ENCODE assay signal across 9 mouse cellular contexts in the genomic region with DNA sequence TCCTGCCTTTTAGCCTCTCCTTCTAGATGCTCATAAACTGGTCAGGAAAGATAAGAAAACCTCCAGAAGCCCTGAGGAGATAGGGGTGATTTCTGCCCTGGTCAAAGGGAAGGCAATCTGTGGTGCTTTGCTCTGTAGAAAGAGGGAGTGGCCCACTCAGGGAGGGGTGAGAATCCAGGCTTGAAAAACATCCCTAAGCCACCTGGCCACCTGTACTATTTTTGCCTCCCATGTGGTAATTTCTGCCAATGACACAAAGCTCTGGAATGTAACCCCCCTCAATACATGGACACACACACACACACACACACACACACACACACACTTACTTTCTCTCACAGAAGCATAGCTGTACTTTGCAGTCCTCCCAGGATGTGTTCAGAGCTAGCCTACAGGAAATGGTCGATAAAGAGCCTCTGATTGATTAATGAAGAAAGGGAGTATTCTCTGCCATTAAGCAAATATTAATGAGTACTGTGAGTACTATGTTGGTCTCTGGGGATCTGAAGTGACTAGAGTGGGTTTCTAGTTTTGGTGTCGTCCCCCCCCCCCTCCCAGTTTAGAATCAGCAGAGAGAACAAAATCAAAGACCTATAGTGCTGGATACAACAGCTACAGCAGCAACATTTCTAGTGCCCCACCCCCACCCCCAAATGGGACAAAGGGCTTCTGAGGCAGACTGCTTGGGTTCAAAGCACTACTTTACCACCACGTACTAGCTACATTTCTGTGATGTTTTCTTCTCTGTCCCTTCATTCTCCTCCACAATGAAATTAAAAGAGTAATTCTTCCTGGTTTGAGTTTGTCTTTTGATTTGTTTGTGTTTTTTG. TPM values are rescaled to one million over a fixed set of nuclear protein-coding genes. Genes with fewer than 3 reads are reported as not detected.
DNase-seq lines count a peak whose midpoint lies in the region; ATAC-seq and TF ChIP-seq lines count a peak whose summit lies in the region.
"Had no signal": no experiment of that assay in that cellular context is flagged by ENCODE, and none has a peak within 500 bp of the region (broad histone marks: within the 10 kb centered on the region; RNA-seq: fewer than 3 reads in every experiment).

No protein-coding gene starts in this region.

- peaks cover 47% of the 10 kb centered on the region for H3K4me1 ChIP-seq in cerebellum, adult 2 months (ENCODE audit: control insufficient read depth, insufficient read depth, low read length)
- peaks cover 32% of the 10 kb centered on the region; the same call in 1 of the 2 replicates for H3K4me1 ChIP-seq in lung, postnatal 0 days (ENCODE audit: insufficient read depth, low read depth, low read length)
- H3K4me1 ChIP-seq in lung, adult 2 months (ENCODE audit: control insufficient read depth, insufficient read depth, low read length): peaks cover 56% of the 10 kb centered on the region
- H3K4me1 ChIP-seq in erythroblast, embryonic 14.5 days (ENCODE audit: control insufficient read depth): peaks cover 97% of the 10 kb centered on the region
- H3K4me1 ChIP-seq in megakaryocyte, embryonic 14.5 days: peaks cover 100% of the 10 kb centered on the region

- H3K4me3 ChIP-seq in cerebellum, adult 2 months (replicated peaks; ENCODE audit: insufficient read depth, low read depth, low read length): no peak overlapping the region
- H3K4me3 ChIP-seq in lung, postnatal 0 days (ENCODE audit: low read depth, low read length): no peak overlapping the region
- no peak overlapping the region for H3K4me3 ChIP-seq in lung, adult 2 months (replicated peaks; ENCODE audit: extremely low read depth, low read depth, low read length)
- H3K4me3 ChIP-seq in erythroblast, embryonic 14.5 days (replicated peaks): peak overlapping the region; percentile 53
- H3K4me3 ChIP-seq in megakaryocyte, embryonic 14.5 days (replicated peaks): peak overlapping the region; percentile 16

- ATAC-seq in lung, postnatal 0 days: peak; percentile 65

- TF ChIP-seq EP300 in lung, postnatal 0 days (IDR thresholded peaks at IDR 0.05): peak; percentile 87

- TF ChIP-seq CTCF in cerebellum, adult 2 months (IDR thresholded peaks at IDR 0.05; ENCODE audit: borderline replicate concordance, insufficient read depth, low read depth, low read length): no peak
- TF ChIP-seq CTCF in lung, postnatal 0 days (IDR thresholded peaks at IDR 0.05): no peak
- no peak for TF ChIP-seq CTCF in lung, adult 2 months (IDR thresholded peaks at IDR 0.05; ENCODE audit: insufficient read depth, low read length)

- H3K36me3 ChIP-seq in lung, postnatal 0 days (ENCODE audit: insufficient read depth, low read length): no peaks in the 10 kb centered on the region; the same call in 1 of the 2 replicates
- peaks cover 94% of the 10 kb centered on the region for H3K36me3 ChIP-seq in erythroblast, embryonic 14.5 days (ENCODE audit: control insufficient read depth)
- peaks cover 94% of the 10 kb centered on the region for H3K36me3 ChIP-seq in megakaryocyte, embryonic 14.5 days (replicated peaks; ENCODE audit: low read length)

- H3K27me3 ChIP-seq in cerebellum, adult 2 months (ENCODE audit: control insufficient read depth, insufficient read depth, low read length): no peaks in the 10 kb centered on the region
- H3K27me3 ChIP-seq in lung, postnatal 0 days (replicated peaks; ENCODE audit: insufficient read depth, low read length): no peaks in the 10 kb centered on the region
- H3K27me3 ChIP-seq in erythroblast, embryonic 14.5 days (ENCODE audit: control insufficient read depth): no peaks in the 10 kb centered on the region
- H3K27me3 ChIP-seq in megakaryocyte, embryonic 14.5 days (replicated peaks): no peaks in the 10 kb centered on the region

- H3K9ac ChIP-seq in lung, postnatal 0 days (replicated peaks; ENCODE audit: low read depth): no peak overlapping the region

- no peak for TF ChIP-seq POLR2A in cerebellum, adult 2 months (IDR thresholded peaks at IDR 0.05; ENCODE audit: borderline replicate concordance, insufficient read depth, low read length)
- no peak for TF ChIP-seq POLR2A in lung, adult 2 months (IDR thresholded peaks at IDR 0.05; ENCODE audit: borderline replicate concordance, extremely low read depth, low read depth, low read length)

- WGBS in cerebellum, adult 2 months: 35% methylated on average over 3 of the region's 3 CpGs
- WGBS in lung, postnatal 0 days: 38% methylated on average over 3 of the region's 3 CpGs
- WGBS in lung, adult 2 months: 42% methylated on average over 3 of the region's 3 CpGs

- H3K9me3 ChIP-seq in lung, postnatal 0 days (ENCODE audit: low read length): no peaks in the 10 kb centered on the region
- no peaks in the 10 kb centered on the region for H3K9me3 ChIP-seq in erythroblast, embryonic 14.5 days (ENCODE audit: control insufficient read depth, low read length)
- H3K9me3 ChIP-seq in megakaryocyte, embryonic 14.5 days: no peaks in the 10 kb centered on the region

- peak overlapping the region; percentile 89 for H3K27ac ChIP-seq in cerebellum, adult 2 months (ENCODE audit: insufficient read depth, low read length)
- H3K27ac ChIP-seq in lung, postnatal 0 days (ENCODE audit: low read length): peak overlapping the region; percentile 45

- intact Hi-C loops in gastrocnemius, postnatal 36 days (cut with DNase I): no loop called here

- peak in 1 of 2 experiments; percentile 77 for DNase-seq in cerebellum, adult 2 months
- no peak for DNase-seq in cerebellum, postnatal 36 days
- DNase-seq in lung, postnatal 0 days (ENCODE audit: low spot score): peak; percentile 63
- DNase-seq in lung, adult 2 months: no peak
- no peak for DNase-seq in urinary bladder, adult 2 months (ENCODE audit: low spot score)
- no peak for DNase-seq in gastrocnemius, postnatal 36 days

- no peak overlapping the region for H3K4me2 ChIP-seq in lung, postnatal 0 days (replicated peaks; ENCODE audit: low read depth, low read length)

RNA-seq across cellular contexts. Expression of a gene that starts 20.0 kb away (rescaled TPM):
- 141 and 142 TPM in 2 replicates for polyA plus RNA-seq in cerebellum, adult 2 months (2012; rRNA removed)
- 100 and 103 TPM in 2 replicates for polyA plus RNA-seq in lung, postnatal 0 days (2015; fragmentation: Nextera tagmentation; extraction: Ambion mirVana)
- polyA plus RNA-seq in lung, adult 2 months (2012; rRNA removed): 113 and 118 TPM in 2 replicates
- 212 and 213 TPM in 2 replicates for polyA plus RNA-seq in erythroblast, embryonic 14.5 days (2012)
- 498 and 1,222 TPM in 2 replicates for polyA plus RNA-seq in megakaryocyte, embryonic 14.5 days (2012; ENCODE audit: insufficient read depth, low replicate concordance)
- polyA plus RNA-seq in urinary bladder, adult 2 months (2012; rRNA removed): 76.7 and 88.6 TPM in 2 replicates
- total RNA-seq in gastrocnemius, postnatal 36 days (2021): 10 to 100 TPM; 15.4 to 17.6 TPM

RNA-seq across cellular contexts. Expression of a gene that starts 36.2 kb away (rescaled TPM):
- 1.2 TPM in 2 replicates for polyA plus RNA-seq in cerebellum, adult 2 months (2012; rRNA removed)
- 3.1 and 5.7 TPM in 2 replicates for polyA plus RNA-seq in lung, postnatal 0 days (2015; fragmentation: Nextera tagmentation; extraction: Ambion mirVana)
- 0.63 and 0.77 TPM in 2 replicates for polyA plus RNA-seq in lung, adult 2 months (2012; rRNA removed)
- 4.9 and 5.7 TPM in 2 replicates for polyA plus RNA-seq in erythroblast, embryonic 14.5 days (2012)
- 1.1 and 10.4 TPM in 2 replicates for polyA plus RNA-seq in megakaryocyte, embryonic 14.5 days (2012; ENCODE audit: insufficient read depth, low replicate concordance)
- 3.0 and 3.2 TPM in 2 replicates for polyA plus RNA-seq in urinary bladder, adult 2 months (2012; rRNA removed)
- 1 to 10 TPM; 1.4 to 1.9 TPM for total RNA-seq in gastrocnemius, postnatal 36 days (2021)

RNA-seq across cellular contexts. Expression of a gene that starts 57.6 kb away (rescaled TPM):
- polyA plus RNA-seq in cerebellum, adult 2 months (2012; rRNA removed): 9.2 and 9.7 TPM in 2 replicates
- 204 and 228 TPM in 2 replicates for polyA plus RNA-seq in lung, postnatal 0 days (2015; fragmentation: Nextera tagmentation; extraction: Ambion mirVana)
- 84.7 and 90.1 TPM in 2 replicates for polyA plus RNA-seq in lung, adult 2 months (2012; rRNA removed)
- not detected in 2 replicates for polyA plus RNA-seq in erythroblast, embryonic 14.5 days (2012)
- 2.8 TPM in 1 of 2 replicates, not detected in the other for polyA plus RNA-seq in megakaryocyte, embryonic 14.5 days (2012; ENCODE audit: insufficient read depth, low replicate concordance)
- 9.6 and 10.0 TPM in 2 replicates for polyA plus RNA-seq in urinary bladder, adult 2 months (2012; rRNA removed)
- 1 to 10 TPM; 2.9 TPM for total RNA-seq in gastrocnemius, postnatal 36 days (2021)
- total RNA-seq: neutrophil, adult 5-6 weeks had no signal

Comparison
In these comparisons a context has a peak if more than half of its experiments do, and no peak if none do; other contexts are left out.
1. H3K4me3 ChIP-seq: peak in erythroblast, embryonic 14.5 days (single experiment) and megakaryocyte, embryonic 14.5 days (single experiment); none in cerebellum, adult 2 months (single experiment), lung, postnatal 0 days (single experiment) and lung, adult 2 months (single experiment).